Mouse (Mus musculus): ENCODE results near the gene Faap100. TPM values are rescaled to one million over a fixed set of nuclear protein-coding genes. Genes with fewer than 3 reads are reported as not detected.

Gene Faap100
- total and polyA plus RNA-seq, 3 experiments = 7.7 to 17.7 (median 14.3) TPM

- H3K4me3 ChIP-seq (replicated peaks in 1 of 3; ENCODE audit: low read depth in 2 of 3, low read length in 2 of 3, poor library complexity in 1 of 3) = no peak overlapping the region
- no peak for DNase-seq (ENCODE audit: extremely low read depth)
- peaks cover 10% of the 10 kb centered on the region for H3K9me3 ChIP-seq (replicated peaks; ENCODE audit: low read length)
- H3K36me3 ChIP-seq (replicated peaks in 1 of 2; ENCODE audit: control insufficient read depth in 1 of 2, insufficient read depth in 1 of 2, low read length in 1 of 2) = no peaks in the 10 kb centered on the region
- H3K27ac ChIP-seq (ENCODE audit: insufficient read depth, low read depth) = no peak overlapping the region
- dilution Hi-C loops (cut with MboI; ENCODE audit: extremely low pct_ligation_motif_present, extremely low pct_unique_long_range_greater_than_20kb, low sequenced_read_pairs) (no loop called here), in situ Hi-C loops (cut with MboI; ENCODE audit: low pct_ligation_motif_present, low pct_unique_long_range_greater_than_20kb, low sequenced_read_pairs) (no loop called here)
- peaks cover 10% of the 10 kb centered on the region for H3K27me3 ChIP-seq (replicated peaks)
- TF ChIP-seq ZNF384 (IDR thresholded peaks at IDR 0.05; ENCODE audit: low read depth, low read length) = no peak
- no peak for TF ChIP-seq MYC (IDR thresholded peaks at IDR 0.05; ENCODE audit: low read depth, low read length)
- no peak for TF ChIP-seq POLR2A (IDR thresholded peaks at IDR 0.05; ENCODE audit: low read depth, low read length)
- no peak for TF ChIP-seq ZC3H11A (IDR thresholded peaks at IDR 0.05; ENCODE audit: low read depth, low read length)
- TF ChIP-seq UBTF (IDR thresholded peaks at IDR 0.05; ENCODE audit: low read depth, low read length) = no peak
- TF ChIP-seq MAX (IDR thresholded peaks at IDR 0.05; ENCODE audit: low read length) = no peak
- TF ChIP-seq TBP (conservative IDR thresholded peaks at IDR 0.05; ENCODE audit: low read depth, low read length) = no peak
- no peak for TF ChIP-seq ZMIZ1 (IDR thresholded peaks at IDR 0.05; ENCODE audit: low read depth, low read length)
- TF ChIP-seq MXI1 (IDR thresholded peaks at IDR 0.05; ENCODE audit: low read depth, low read length) = no peak
- no peak for TF ChIP-seq SMC3 (IDR thresholded peaks at IDR 0.05; ENCODE audit: low read depth, low read length)
- no peak for TF ChIP-seq HCFC1 (IDR thresholded peaks at IDR 0.05; ENCODE audit: low read depth, low read length)
- no peak for TF ChIP-seq BHLHE40 (IDR thresholded peaks at IDR 0.05; ENCODE audit: low read depth, low read length)
- TF ChIP-seq RCOR1 (conservative IDR thresholded peaks at IDR 0.05; ENCODE audit: low read depth, low read length) = no peak
- no peak overlapping the region for H3K9ac ChIP-seq (ENCODE audit: insufficient read depth, low read depth)
- H3K79me2 ChIP-seq (replicated peaks; ENCODE audit: control insufficient read depth, extremely low read depth, insufficient read depth, poor library complexity, severe bottlenecking) = no peaks in the 10 kb centered on the region
- H3K4me2 ChIP-seq (ENCODE audit: insufficient read depth, low read depth, poor library complexity, severe bottlenecking) = no peak overlapping the region
- H3K4me1 ChIP-seq (ENCODE audit: control insufficient read depth in 1 of 2, insufficient read depth in 2 of 2) = peaks cover 5 to 7% of the 10 kb centered on the region in 2 experiments; a peak in 3 of 4 replicates
These were observed 41.1 kb downstream of the Faap100 start for GRCm38 (mm10) chr11:120337447-120337846.

GRCm38 (mm10) chr11:120335431-120336021 is 43.0 kb downstream of the Faap100 start:
- peaks cover 10% of the 10 kb centered on the region for H3K9me3 ChIP-seq (replicated peaks; ENCODE audit: low read length)
- H3K27ac ChIP-seq (ENCODE audit: insufficient read depth, low read depth) = no peak overlapping the region
- DNase-seq (ENCODE audit: extremely low read depth) = no peak
- dilution Hi-C loops (cut with MboI; ENCODE audit: extremely low pct_ligation_motif_present, extremely low pct_unique_long_range_greater_than_20kb, low sequenced_read_pairs) (no loop called here), in situ Hi-C loops (cut with MboI; ENCODE audit: low pct_ligation_motif_present, low pct_unique_long_range_greater_than_20kb, low sequenced_read_pairs) (no loop called here)
- H3K9ac ChIP-seq (ENCODE audit: insufficient read depth, low read depth) = no peak overlapping the region
- H3K4me2 ChIP-seq (ENCODE audit: insufficient read depth, low read depth, poor library complexity, severe bottlenecking) = no peak overlapping the region
- no peaks in the 10 kb centered on the region for H3K79me2 ChIP-seq (replicated peaks; ENCODE audit: control insufficient read depth, extremely low read depth, insufficient read depth, poor library complexity, severe bottlenecking)
- H3K4me3 ChIP-seq (replicated peaks in 1 of 3; ENCODE audit: low read depth in 2 of 3, low read length in 2 of 3, poor library complexity in 1 of 3) = no peak overlapping the region
- no peak for TF ChIP-seq HCFC1 (IDR thresholded peaks at IDR 0.05; ENCODE audit: low read depth, low read length)
- no peak for TF ChIP-seq CHD2 (IDR thresholded peaks at IDR 0.05; ENCODE audit: low read length)
- TF ChIP-seq MXI1 (IDR thresholded peaks at IDR 0.05; ENCODE audit: low read depth, low read length) = no peak
- TF ChIP-seq BHLHE40 (IDR thresholded peaks at IDR 0.05; ENCODE audit: low read depth, low read length) = no peak
- no peak for TF ChIP-seq PAX5 (IDR thresholded peaks at IDR 0.05; ENCODE audit: low read length)
- TF ChIP-seq ZKSCAN1 (IDR thresholded peaks at IDR 0.05; ENCODE audit: borderline replicate concordance, low read depth, low read length) = no peak
- TF ChIP-seq UBTF (IDR thresholded peaks at IDR 0.05; ENCODE audit: low read depth, low read length) = no peak
- no peak for TF ChIP-seq E2F4 (IDR thresholded peaks at IDR 0.05; ENCODE audit: insufficient replicate concordance, low read depth, low read length)
- no peak for TF ChIP-seq POLR2AphosphoS2 (IDR thresholded peaks at IDR 0.05; ENCODE audit: low read depth, low read length)
- no peak for TF ChIP-seq MAFK (IDR thresholded peaks at IDR 0.05; ENCODE audit: insufficient replicate concordance, low read length)
- TF ChIP-seq ZC3H11A (IDR thresholded peaks at IDR 0.05; ENCODE audit: low read depth, low read length) = no peak
- no peak for TF ChIP-seq NRF1 (IDR thresholded peaks at IDR 0.05; ENCODE audit: low read depth, low read length)
- TF ChIP-seq POLR2A (IDR thresholded peaks at IDR 0.05; ENCODE audit: low read depth, low read length) = no peak
- TF ChIP-seq RAD21 (IDR thresholded peaks at IDR 0.05; ENCODE audit: low read depth, low read length) = no peak
- no peak for TF ChIP-seq MEF2A (IDR thresholded peaks at IDR 0.05; ENCODE audit: borderline replicate concordance, low read depth, low read length)
- no peak for TF ChIP-seq ZMIZ1 (IDR thresholded peaks at IDR 0.05; ENCODE audit: low read depth, low read length)
- no peak for TF ChIP-seq NELFE (IDR thresholded peaks at IDR 0.05; ENCODE audit: low read depth, low read length)
- TF ChIP-seq USF1 (IDR thresholded peaks at IDR 0.05; ENCODE audit: low read depth, low read length) = no peak
- no peak for TF ChIP-seq ELF1 (IDR thresholded peaks at IDR 0.05; ENCODE audit: low read depth, low read length)
- H3K36me3 ChIP-seq (replicated peaks in 1 of 2; ENCODE audit: control insufficient read depth in 1 of 2, insufficient read depth in 1 of 2, low read length in 1 of 2) = no peaks in the 10 kb centered on the region
- H3K27me3 ChIP-seq (replicated peaks) = peaks cover 10% of the 10 kb centered on the region
- peaks cover 5 to 7% of the 10 kb centered on the region in 2 experiments; a peak in 3 of 4 replicates for H3K4me1 ChIP-seq (ENCODE audit: control insufficient read depth in 1 of 2, insufficient read depth in 2 of 2)
